Mouse (Mus musculus) heart, postnatal 0 days (tissue): ENCODE measurements around the gene Syvn1. TPM values are rescaled to one million over a fixed set of nuclear protein-coding genes. Genes with fewer than 3 reads are reported as not detected.

Experiments
- ATAC-seq: fragments of 200-750 bp; cut with Nextera tagmentation; 2 replicates; pipeline ENCODE4 v1.8.0; 2017; ENCODE audit warnings: low read depth, moderate number of reproducible peaks, moderate library complexity; ENCODE audit not compliant: insufficient read depth
- DNase-seq: peaks from one replicate; pipeline ENCODE4 v3.0.0-alpha.2; 2016; ENCODE audit warnings: low spot score
- H3K27ac ChIP-seq: fragments of 300-500 bp; sonication (generic); 2 replicates; pipeline ENCODE4 v1.5.1; 2014; ENCODE audit warnings: low read depth, mild to moderate bottlenecking
- H3K27me3 ChIP-seq: fragments of 300-500 bp; sonication (generic); 2 replicates; pipeline ENCODE4 v1.6.1; 2014; ENCODE audit warnings: low read length, mixed read lengths; ENCODE audit not compliant: control insufficient read depth, insufficient read depth
- H3K36me3 ChIP-seq: fragments of 300-500 bp; sonication (generic); replicated peaks from 2 replicates; pipeline ENCODE4 v1.6.1; 2014; ENCODE audit warnings: low read length, mixed read lengths; ENCODE audit not compliant: control insufficient read depth, insufficient read depth
- H3K4me1 ChIP-seq: fragments of 300-500 bp; sonication (generic); 2 replicates; pipeline ENCODE4 v1.6.1; 2014; ENCODE audit warnings: antibody characterized with exemption; ENCODE audit not compliant: control insufficient read depth, insufficient read depth
- H3K4me2 ChIP-seq: fragments of 300-500 bp; sonication (generic); 2 replicates; pipeline ENCODE4 v1.6.1; 2014; ENCODE audit warnings: low read depth, mild to moderate bottlenecking, low read length, moderate library complexity
- H3K4me3 ChIP-seq: fragments of 300-500 bp; sonication (generic); 2 replicates; pipeline ENCODE4 v1.5.1; 2014; ENCODE audit warnings: low read depth, low read length
- H3K9ac ChIP-seq: fragments of 300-500 bp; sonication (generic); replicated peaks from 2 replicates; pipeline ENCODE4 v1.6.1; 2014; ENCODE audit warnings: low read depth, low read length, mixed read lengths
- H3K9me3 ChIP-seq: fragments of 300-500 bp; sonication (generic); replicated peaks from 2 replicates; pipeline ENCODE4 v1.6.1; 2016; ENCODE audit warnings: low read length; ENCODE audit not compliant: control insufficient read depth
- CTCF ChIP-seq: IDR thresholded peaks from 2 replicates; pipeline ENCODE4 v1.5.1; 2016; ENCODE audit warnings: antibody characterized with exemption, control low read depth, low read depth
- EP300 ChIP-seq: IDR thresholded peaks from 2 replicates; pipeline ENCODE4 v1.6.1; 2016; ENCODE audit warnings: antibody characterized with exemption, low read depth
- WGBS: fragments of 180-500 bp; shearing (Covaris S2); extraction: QIAGEN DNeasy Blood & Tissue Kit; methylation state at CpG from one replicate; pipeline ENCODE4 v1.1.7; 2014; 5-methylcytosine and 5-hydroxymethylcytosine counted together
- polyA plus RNA-seq: library from polyadenylated mRNA; unstranded; fragments of >200 nt; fragmentation: Nextera tagmentation; extraction: Ambion mirVana; gene quantifications from 2 replicates; pipeline ENCODE4 v1.2.1, GENCODE M21; 2015
- total RNA-seq: library from RNA; depleted of rRNA; stranded (reverse); fragments of >200 nt; gene quantifications from 2 replicates; pipeline ENCODE4 v1.2.3, GENCODE M21; 2014; ENCODE audit warnings: low replicate concordance

Syvn1 gene
- total and polyA plus RNA-seq, 2 experiments from 2014 or later, result 9.2 to 12.0 TPM

DNA sequence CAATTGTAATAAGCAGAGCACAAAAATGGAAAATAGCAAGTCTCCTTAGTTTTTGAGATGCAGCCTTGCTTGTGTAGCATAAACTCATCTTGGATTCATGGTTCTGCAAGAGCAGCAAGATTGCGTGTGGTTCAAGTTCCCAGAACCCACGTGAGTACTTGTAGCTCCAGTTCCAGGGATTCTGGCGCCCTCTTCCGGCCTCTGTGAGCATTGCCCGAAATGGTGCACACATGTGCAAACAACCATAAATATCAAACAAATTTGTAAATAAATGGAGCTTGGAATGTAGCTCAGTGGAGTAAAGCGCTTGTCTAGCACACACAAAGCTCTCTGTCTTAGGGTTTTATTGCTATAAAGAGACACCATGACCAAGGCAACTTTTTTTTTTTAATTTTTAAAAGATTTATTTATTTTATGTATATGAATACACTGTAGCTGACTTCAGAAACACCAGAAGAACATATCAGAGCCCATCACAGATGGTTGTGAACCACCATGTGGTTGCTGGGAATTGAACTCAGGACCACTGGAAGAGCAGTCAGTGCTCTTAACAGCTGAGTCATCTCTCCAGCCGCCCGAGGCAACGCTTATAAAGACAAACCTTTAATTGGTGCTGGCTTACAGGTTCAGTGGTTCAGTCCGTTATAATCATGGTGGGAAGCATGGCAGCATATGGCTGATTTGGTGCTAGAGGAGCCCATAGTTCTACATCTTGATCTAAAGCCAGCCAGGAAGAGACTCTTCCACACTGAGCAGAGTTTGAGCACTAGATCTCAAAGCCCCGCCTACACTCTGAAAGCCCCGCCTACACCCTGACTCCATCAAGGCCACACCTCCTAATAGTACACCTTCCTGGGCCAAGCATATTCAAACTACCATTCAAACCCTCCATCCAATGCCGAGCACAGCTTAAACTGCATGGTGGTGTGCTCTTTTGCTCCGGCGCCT, 28.0 kb upstream of the Syvn1 start:
- Histone ChIP-seq H3K9me3 (no peaks in the 10 kb centered on the region), H3K4me1 (peaks cover 6% of the 10 kb centered on the region), H3K4me3 (no peak overlapping the region), H3K4me2 (no peak overlapping the region), H3K9ac (no peak overlapping the region), H3K27me3 (no peaks in the 10 kb centered on the region; the same call in 1 of the 2 replicates), H3K36me3 (no peaks in the 10 kb centered on the region), H3K27ac (no peak overlapping the region)
- DNase-seq (peak; percentile 68), ATAC-seq (no peak)
- WGBS, result 32% methylated on average over 15 of the region's 15 CpGs
- TF ChIP-seq CTCF (peak; percentile 82), EP300 (no peak)

DNA sequence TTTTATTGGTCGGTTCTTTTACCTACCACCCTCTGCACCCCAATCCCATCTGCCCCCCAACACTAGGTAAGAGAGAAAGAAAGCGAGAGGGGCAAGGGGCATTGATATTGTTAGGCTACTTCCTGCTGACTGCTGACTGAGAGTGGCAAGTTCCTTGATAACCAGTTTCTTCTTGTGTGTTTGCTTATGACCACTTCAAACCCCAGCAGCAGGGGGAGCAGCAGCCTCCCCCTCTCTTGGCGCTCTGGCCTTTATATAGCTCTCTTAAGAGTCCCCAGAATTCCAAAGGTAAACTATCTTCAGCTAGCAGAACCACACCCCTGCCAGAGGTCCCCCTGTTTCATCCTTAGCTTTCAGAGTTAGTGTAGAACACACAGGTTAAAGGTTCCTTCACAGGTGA, 26.1 kb upstream of the Syvn1 start:
- no peak overlapping the region for H3K4me2 ChIP-seq
- H3K4me3 ChIP-seq, result no peak overlapping the region
- DNase-seq (no peak), ATAC-seq (no peak)
- 55% methylated on average over 3 of the region's 3 CpGs for WGBS
- no peaks in the 10 kb centered on the region for H3K36me3 ChIP-seq
- H3K27me3 ChIP-seq, result no peaks in the 10 kb centered on the region
- no peaks in the 10 kb centered on the region for H3K9me3 ChIP-seq
- no peak overlapping the region for H3K9ac ChIP-seq
- TF ChIP-seq CTCF (0 out of 2 replicates have a peak, but pooled peaks have one; percentile 8), EP300 (no peak)
- H3K27ac ChIP-seq, result no peak overlapping the region
- H3K4me1 ChIP-seq, result no peaks in the 10 kb centered on the region

DNA sequence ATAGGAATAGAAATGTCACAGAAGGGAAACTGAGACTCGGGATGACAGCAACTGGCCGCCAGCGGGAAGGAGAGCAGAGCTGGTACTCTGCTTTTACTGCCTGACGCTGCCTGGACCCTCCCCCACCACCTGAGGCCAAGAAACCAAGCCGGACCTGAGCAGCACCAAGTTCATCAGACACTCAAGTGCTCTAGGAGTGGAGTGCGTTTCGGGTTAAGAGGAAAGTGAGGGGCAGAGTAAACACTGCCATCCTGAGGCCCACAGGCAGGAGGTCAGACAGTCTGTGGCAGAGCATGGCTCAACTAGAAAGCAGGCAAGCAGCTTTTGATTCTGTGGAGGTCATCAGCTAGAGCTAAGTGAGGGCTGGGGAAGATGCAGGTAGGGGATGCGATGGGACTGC, 23.3 kb upstream of the Syvn1 start:
- WGBS, result 58% methylated on average over 8 of the region's 8 CpGs
- no peak for TF ChIP-seq EP300
- TF ChIP-seq CTCF, result no peak
- Histone ChIP-seq H3K27ac (no peak overlapping the region), H3K9ac (no peak overlapping the region), H3K4me1 (no peaks in the 10 kb centered on the region), H3K4me3 (no peak overlapping the region), H3K9me3 (no peaks in the 10 kb centered on the region), H3K27me3 (no peaks in the 10 kb centered on the region), H3K36me3 (no peaks in the 10 kb centered on the region), H3K4me2 (no peak overlapping the region)
- ATAC-seq, result no peak
- no peak for DNase-seq

DNA sequence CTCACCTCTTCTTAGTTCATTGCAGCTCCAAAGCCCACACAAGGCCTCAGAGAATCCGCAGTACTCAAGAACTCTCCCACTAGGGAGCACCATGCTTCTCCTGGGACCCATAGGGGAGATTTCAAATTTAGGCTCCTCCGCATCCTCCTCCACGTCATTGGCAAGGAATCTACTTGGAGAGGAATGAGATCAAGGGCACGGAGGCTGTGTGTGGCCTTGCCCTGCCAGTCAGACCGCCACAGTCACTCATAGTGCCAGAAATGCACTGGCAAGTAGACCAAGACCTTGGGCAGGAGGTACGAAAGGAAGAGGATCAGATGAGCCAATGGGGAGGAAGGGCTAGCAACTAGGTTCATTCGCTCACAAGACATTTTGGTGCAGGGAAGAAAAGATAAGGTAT, 22.4 kb upstream of the Syvn1 start:
- Histone ChIP-seq H3K36me3 (no peaks in the 10 kb centered on the region), H3K27me3 (no peaks in the 10 kb centered on the region), H3K4me1 (no peaks in the 10 kb centered on the region), H3K4me2 (no peak overlapping the region), H3K27ac (no peak overlapping the region), H3K9ac (no peak overlapping the region), H3K4me3 (no peak overlapping the region), H3K9me3 (no peaks in the 10 kb centered on the region)
- ATAC-seq, result no peak
- TF ChIP-seq EP300, result no peak
- TF ChIP-seq CTCF, result no peak
- WGBS, result 67% methylated on average over 7 of the region's 7 CpGs
- no peak for DNase-seq

DNA sequence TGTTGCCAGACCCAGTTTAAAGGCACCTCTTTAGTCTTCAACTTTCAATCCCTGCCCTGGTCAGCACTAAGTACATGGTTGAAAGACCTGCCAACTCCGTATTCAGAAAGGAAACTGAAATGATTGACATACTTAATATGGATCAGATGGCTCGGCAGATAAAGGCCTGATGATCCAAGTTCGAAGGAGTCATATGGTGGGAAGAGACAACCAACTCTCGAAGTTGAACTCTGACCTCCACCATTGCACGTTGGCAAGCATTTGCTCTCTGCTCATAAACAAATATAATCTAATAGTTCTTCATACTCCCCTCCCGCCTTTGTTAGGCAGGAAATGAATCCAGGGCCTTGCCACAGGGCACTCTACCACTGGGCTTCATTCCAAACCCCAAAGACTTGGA, 17.4 kb upstream of the Syvn1 start:
- no peak for DNase-seq
- no peak for ATAC-seq
- no peaks in the 10 kb centered on the region for H3K9me3 ChIP-seq
- H3K4me1 ChIP-seq, result no peaks in the 10 kb centered on the region
- TF ChIP-seq CTCF, result no peak
- no peak for TF ChIP-seq EP300
- no peaks in the 10 kb centered on the region for H3K36me3 ChIP-seq
- H3K27ac ChIP-seq, result no peak overlapping the region
- H3K4me2 ChIP-seq, result no peak overlapping the region
- H3K27me3 ChIP-seq, result no peaks in the 10 kb centered on the region
- H3K9ac ChIP-seq, result no peak overlapping the region
- no peak overlapping the region for H3K4me3 ChIP-seq
- WGBS, result 74% methylated on average over 6 of the region's 6 CpGs
